Mouse (Mus musculus): ENCODE measurements around the gene 3830417A13Rik.

DNA sequence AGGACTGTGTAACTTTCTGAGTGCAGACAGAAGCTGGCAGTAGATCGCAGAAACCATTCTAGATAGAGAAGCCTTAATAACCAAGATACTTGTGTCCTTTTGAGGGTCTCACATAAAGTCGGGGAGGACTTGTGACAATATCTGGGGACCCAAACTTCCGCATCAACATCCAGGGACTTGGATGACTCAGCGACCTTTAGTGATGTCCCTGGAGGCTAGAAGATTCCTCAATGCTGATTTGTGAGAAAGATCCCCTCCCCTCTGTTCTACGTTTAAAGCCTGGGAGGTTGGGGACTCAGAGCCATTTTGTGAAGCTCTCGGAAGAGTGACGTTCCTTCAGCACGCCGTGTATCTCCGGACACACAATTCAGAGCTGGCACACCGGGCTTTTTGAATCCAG lies at the start of gene 3830417A13Rik:
- no peak for TF ChIP-seq CTCF (IDR thresholded peaks at IDR 0.05)
- no peak for TF ChIP-seq EP300 (IDR thresholded peaks at IDR 0.05)
